Mouse (Mus musculus): ENCODE data around the gene AB124611. TPM values are rescaled to one million over a fixed set of nuclear protein-coding genes. Genes with fewer than 3 reads are reported as not detected.
"Not testable (repeated sequence)": the region's sequence is repeated elsewhere in the genome, so short reads cannot be mapped to it uniquely, and the experiment has no call there.

The AB124611 gene
- polyA plus RNA-seq, 1 experiment = 69.1 TPM

DNA sequence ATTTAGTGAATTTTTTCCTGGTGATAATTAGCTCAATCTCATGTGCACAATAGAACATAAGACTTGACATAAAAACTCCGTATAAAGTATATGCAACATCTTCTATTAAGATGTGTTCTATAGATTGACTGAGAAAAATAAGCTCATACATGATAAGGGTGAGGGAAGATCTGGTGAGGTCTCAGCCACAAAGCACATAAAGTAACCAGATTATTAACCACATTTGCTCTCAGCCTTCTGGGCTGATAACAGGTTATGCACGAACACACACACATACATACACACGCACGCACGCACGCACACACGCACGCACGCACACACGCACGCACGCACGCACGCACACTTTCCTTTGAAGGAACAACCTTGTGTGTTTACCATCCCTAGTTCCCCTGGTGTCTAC lies 10.5 kb downstream of the AB124611 start:
- H3K27ac ChIP-seq (ENCODE audit: insufficient read depth, low read length) = no peak overlapping the region
- H3K4me1 ChIP-seq (ENCODE audit: control insufficient read depth, insufficient read depth, insufficient read length) = no peaks in the 10 kb centered on the region
- 77% methylated on average over 14 of the region's 14 CpGs for WGBS
- no peak overlapping the region for H3K4me3 ChIP-seq (ENCODE audit: extremely low read depth, insufficient read depth, insufficient read length)
- no peak for DNase-seq (ENCODE audit: low read depth in 1 of 2, low spot score in 2 of 2)
- H3K27me3 ChIP-seq (ENCODE audit: control insufficient read depth, insufficient read depth, low read length) = no peaks in the 10 kb centered on the region
- TF ChIP-seq POLR2A (IDR thresholded peaks at IDR 0.05; ENCODE audit: low read depth, low read length) = no peak
- no peak for TF ChIP-seq CTCF (IDR thresholded peaks at IDR 0.05; ENCODE audit: extremely low read depth, insufficient read depth, insufficient read length, insufficient replicate concordance)
- peaks cover 12% of the 10 kb centered on the region; the same call in 1 of the 2 replicates for H3K36me3 ChIP-seq (ENCODE audit: control insufficient read depth, insufficient read depth, low read length)

DNA sequence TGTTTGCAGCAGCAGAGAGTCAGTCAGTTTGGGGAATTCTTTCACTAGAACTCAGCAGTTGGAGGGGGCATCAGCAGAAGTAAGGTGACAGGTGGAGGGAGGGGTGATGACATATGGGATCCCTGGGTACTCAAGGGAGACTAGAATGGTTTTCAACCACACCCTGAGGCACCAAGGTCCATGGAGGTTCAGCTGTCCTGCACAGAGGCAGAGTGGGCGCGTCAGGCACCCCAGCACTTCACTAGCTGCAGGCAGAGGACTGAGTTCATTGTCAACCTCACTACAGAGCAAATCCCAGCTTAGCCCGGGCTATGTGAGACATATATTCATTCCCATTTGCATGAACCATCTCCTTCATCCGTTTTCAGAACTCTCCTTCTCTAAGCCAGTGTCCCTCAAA lies 11.0 kb downstream of the AB124611 start:
- TF ChIP-seq CTCF (IDR thresholded peaks at IDR 0.05; ENCODE audit: extremely low read depth, insufficient read depth, insufficient read length, insufficient replicate concordance) (no peak), POLR2A (IDR thresholded peaks at IDR 0.05; ENCODE audit: low read depth, low read length) (no peak)
- Histone ChIP-seq H3K4me3 (ENCODE audit: extremely low read depth, insufficient read depth, insufficient read length) (no peak overlapping the region), H3K4me1 (ENCODE audit: control insufficient read depth, insufficient read depth, insufficient read length) (no peaks in the 10 kb centered on the region), H3K27me3 (ENCODE audit: control insufficient read depth, insufficient read depth, low read length) (no peaks in the 10 kb centered on the region), H3K27ac (ENCODE audit: insufficient read depth, low read length) (no peak overlapping the region), H3K36me3 (ENCODE audit: control insufficient read depth, insufficient read depth, low read length) (peaks cover 9% of the 10 kb centered on the region; the same call in 1 of the 2 replicates)
- no peak for DNase-seq (ENCODE audit: low read depth in 1 of 2, low spot score in 2 of 2)
- WGBS = 74% methylated on average over 4 of the region's 4 CpGs

DNA sequence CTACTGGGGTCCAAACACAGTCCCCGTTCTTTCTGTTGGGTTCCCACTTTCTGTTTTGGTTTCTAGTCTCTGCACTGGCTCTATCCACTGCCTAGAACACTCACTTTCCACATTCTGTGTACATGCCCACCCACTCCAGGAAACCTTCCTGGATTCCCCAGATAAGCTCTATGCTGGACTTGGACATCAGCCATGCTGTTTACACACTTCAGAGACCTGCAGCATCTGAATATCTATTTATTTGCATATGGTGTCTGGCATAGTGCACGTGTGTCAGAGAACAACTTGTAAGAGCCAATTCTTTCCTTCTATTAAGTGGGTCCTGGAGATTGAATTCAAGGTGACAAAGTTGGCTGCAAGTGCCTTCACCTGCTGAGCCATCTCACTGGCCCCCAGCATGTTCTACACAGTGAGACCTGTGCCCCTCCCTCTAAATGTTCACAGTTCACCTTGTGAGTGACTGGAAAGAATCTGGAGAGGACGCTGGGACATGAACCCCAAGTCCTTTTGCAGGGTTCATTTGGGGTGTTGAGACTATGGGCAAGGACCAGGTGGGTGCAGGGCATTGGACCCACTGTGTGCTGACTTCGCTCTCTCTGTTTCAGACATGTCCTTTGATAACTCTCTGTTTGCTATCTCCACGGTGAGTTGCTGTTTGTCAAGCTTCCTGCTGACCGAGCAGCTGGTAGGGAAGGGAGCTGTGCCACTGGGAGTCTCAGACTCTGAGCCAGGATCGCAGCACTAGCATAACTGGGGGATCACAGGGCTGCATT lies 14.2 kb downstream of the AB124611 start:
- H3K27ac ChIP-seq (ENCODE audit: insufficient read depth, low read length) = no peak overlapping the region
- 69% methylated on average over 7 of the region's 7 CpGs for WGBS
- H3K27me3 ChIP-seq (ENCODE audit: control insufficient read depth, insufficient read depth, low read length) = no peaks in the 10 kb centered on the region
- H3K4me3 ChIP-seq (ENCODE audit: extremely low read depth, insufficient read depth, insufficient read length) = no peak overlapping the region
- no peak for TF ChIP-seq CTCF (IDR thresholded peaks at IDR 0.05; ENCODE audit: extremely low read depth, insufficient read depth, insufficient read length, insufficient replicate concordance)
- TF ChIP-seq POLR2A (IDR thresholded peaks at IDR 0.05; ENCODE audit: low read depth, low read length) = no peak
- H3K36me3 ChIP-seq (ENCODE audit: control insufficient read depth, insufficient read depth, low read length) = peaks cover 9% of the 10 kb centered on the region; the same call in 1 of the 2 replicates
- no peak for DNase-seq (ENCODE audit: low read depth in 1 of 2, low spot score in 2 of 2)
- no peaks in the 10 kb centered on the region for H3K4me1 ChIP-seq (ENCODE audit: control insufficient read depth, insufficient read depth, insufficient read length)

DNA sequence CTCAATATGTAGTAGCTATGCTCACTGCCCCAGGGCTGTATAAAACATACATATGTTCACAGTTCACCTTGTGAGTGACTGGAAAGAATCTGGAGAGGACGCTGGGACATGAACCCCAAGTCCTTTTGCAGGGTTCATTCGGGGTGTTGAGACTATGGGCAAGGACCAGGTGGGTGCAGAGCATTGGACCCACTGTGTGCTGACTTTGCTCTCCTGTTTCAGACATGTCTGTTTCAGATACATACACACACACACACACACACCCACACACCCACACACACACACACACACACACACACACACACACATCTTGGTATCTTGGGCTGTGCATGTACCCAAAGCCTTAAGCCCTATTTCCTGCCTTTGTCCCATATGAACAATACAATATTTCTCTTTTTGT lies 16.0 kb downstream of the AB124611 start:
- H3K36me3 ChIP-seq (ENCODE audit: control insufficient read depth, insufficient read depth, low read length); H3K4me1 ChIP-seq (ENCODE audit: control insufficient read depth, insufficient read depth, insufficient read length); H3K27ac ChIP-seq (ENCODE audit: insufficient read depth, low read length); H3K4me3 ChIP-seq (ENCODE audit: extremely low read depth, insufficient read depth, insufficient read length); DNase-seq (ENCODE audit: low read depth in 1 of 2, low spot score in 2 of 2); H3K27me3 ChIP-seq (ENCODE audit: control insufficient read depth, insufficient read depth, low read length): not testable (repeated sequence)
- WGBS = 95% methylated on average over 2 of the region's 2 CpGs

DNA sequence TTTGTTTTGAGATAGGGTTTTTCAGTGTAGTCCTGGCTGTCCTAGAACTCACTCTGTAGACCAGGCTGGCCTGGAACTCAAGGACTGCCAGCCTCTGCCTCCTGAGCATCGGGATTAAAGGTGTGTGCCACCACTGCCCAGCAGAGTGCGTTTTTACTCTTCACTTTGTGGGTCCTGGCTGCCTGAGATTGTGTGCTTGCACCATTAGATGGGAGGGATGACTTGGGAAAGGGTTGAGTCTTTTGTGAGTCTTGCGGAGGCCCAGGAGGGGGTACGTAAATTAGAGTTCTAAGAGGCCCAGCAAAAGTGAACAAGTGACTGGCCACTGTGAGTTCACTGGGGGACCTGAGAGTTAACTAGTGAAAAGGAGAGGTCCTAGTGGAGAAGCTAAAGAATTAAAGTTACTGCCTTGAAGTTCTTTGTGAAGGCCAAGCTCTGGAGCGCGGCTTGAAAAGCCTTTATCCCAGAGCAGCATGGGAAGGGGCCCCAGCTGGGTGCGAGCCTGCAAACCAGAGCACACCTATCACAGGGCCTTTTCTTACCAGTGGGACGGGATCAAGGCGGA lies 19.5 kb downstream of the AB124611 start:
- peaks cover 4% of the 10 kb centered on the region; the same call in 1 of the 2 replicates for H3K36me3 ChIP-seq (ENCODE audit: control insufficient read depth, insufficient read depth, low read length)
- no peak overlapping the region for H3K27ac ChIP-seq (ENCODE audit: insufficient read depth, low read length)
- peaks cover 5% of the 10 kb centered on the region for H3K4me1 ChIP-seq (ENCODE audit: control insufficient read depth, insufficient read depth, insufficient read length)
- no peak for DNase-seq (ENCODE audit: low read depth in 1 of 2, low spot score in 2 of 2)
- no peaks in the 10 kb centered on the region for H3K27me3 ChIP-seq (ENCODE audit: control insufficient read depth, insufficient read depth, low read length)
- peak overlapping the region; percentile 73; the same call in 1 of the 2 replicates for H3K4me3 ChIP-seq (ENCODE audit: extremely low read depth, insufficient read depth, insufficient read length)
- 31% methylated on average over 9 of the region's 9 CpGs for WGBS
- TF ChIP-seq POLR2A (IDR thresholded peaks at IDR 0.05; ENCODE audit: low read depth, low read length) = no peak
- no peak for TF ChIP-seq CTCF (IDR thresholded peaks at IDR 0.05; ENCODE audit: extremely low read depth, insufficient read depth, insufficient read length, insufficient replicate concordance)

DNA sequence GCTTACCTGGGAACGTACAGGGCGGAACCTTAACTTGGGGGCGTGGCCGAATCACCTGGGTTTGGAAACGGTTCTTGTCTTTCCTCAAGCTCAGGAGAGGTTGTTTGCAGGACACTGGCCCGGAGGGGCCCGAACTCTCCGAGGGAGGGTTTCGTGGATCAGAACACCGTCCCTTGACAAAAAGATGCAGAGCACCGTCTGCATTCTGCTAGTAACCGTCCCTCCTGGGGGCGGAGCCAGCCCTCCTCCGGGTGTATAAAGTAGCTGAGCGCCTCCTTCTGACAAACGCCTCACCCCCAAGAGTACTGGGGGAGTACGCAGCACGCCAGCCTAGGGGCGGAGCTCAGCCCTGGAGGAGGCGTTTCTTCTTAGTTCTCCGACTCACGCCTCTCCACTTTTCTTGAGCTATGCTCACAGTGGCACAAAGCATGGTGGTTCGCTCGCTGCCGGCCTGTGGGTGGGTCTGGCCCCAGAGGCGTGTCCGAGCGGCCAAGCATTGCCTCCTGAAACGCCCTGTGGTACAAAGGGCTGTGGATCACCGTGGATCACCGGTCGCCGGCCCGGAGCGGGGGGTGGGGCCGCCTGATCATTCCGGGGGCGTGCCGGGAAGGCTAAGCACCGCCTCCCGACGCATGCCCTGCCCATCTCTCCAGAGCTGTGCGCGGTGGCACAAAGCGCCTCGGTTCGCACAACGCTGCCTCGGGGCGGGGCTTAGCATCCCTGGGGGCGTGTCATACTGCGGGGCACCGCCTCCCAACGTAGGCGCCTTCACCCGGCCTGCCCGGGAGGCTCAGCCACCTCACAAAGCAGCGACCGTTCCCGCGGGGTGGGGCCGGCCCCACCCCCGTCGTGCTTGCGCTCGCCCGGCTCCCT lies 20.2 kb downstream of the AB124611 start:
- DNase-seq (ENCODE audit: low read depth in 1 of 2, low spot score in 2 of 2) = peak; percentile 96 to 99
- Histone ChIP-seq H3K27me3 (ENCODE audit: control insufficient read depth, insufficient read depth, low read length) (no peaks in the 10 kb centered on the region), H3K27ac (ENCODE audit: insufficient read depth, low read length) (peak overlapping the region; percentile 65), H3K36me3 (ENCODE audit: control insufficient read depth, insufficient read depth, low read length) (no peaks in the 10 kb centered on the region), H3K4me3 (ENCODE audit: extremely low read depth, insufficient read depth, insufficient read length) (peak overlapping the region; percentile 73), H3K4me1 (ENCODE audit: control insufficient read depth, insufficient read depth, insufficient read length) (peaks cover 5% of the 10 kb centered on the region)
- under 1% methylated on average over 66 of the region's 67 CpGs for WGBS
- TF ChIP-seq POLR2A (IDR thresholded peaks at IDR 0.05; ENCODE audit: low read depth, low read length) = no peak
- TF ChIP-seq CTCF (IDR thresholded peaks at IDR 0.05; ENCODE audit: extremely low read depth, insufficient read depth, insufficient read length, insufficient replicate concordance) = peak; percentile 67; the same call in 1 of the 2 replicates
